Mouse (Mus musculus) E14TG2a.4 (cell line): Measurements from ENCODE around the gene BC049352.

Experiments
- CTCF ChIP-seq: conservative IDR thresholded peaks from 2 replicates; pipeline ENCODE4 v1.5.1; 2014; ENCODE audit warnings: low read length
- NANOG ChIP-seq: IDR thresholded peaks from 2 replicates; pipeline ENCODE4 v1.6.1; 2014; ENCODE audit warnings: borderline replicate concordance, low read length, mixed read lengths
- POU5F1 ChIP-seq: IDR thresholded peaks from 2 replicates; pipeline ENCODE4 v1.6.1; 2014; ENCODE audit warnings: low read length, borderline replicate concordance

- peak; percentile 84 for TF ChIP-seq CTCF
- no peak for TF ChIP-seq NANOG
- no peak for TF ChIP-seq POU5F1
Measured at GRCm38 (mm10) chr9:45299231-45300006, 117.6 kb downstream of the BC049352 start.
